Mouse (Mus musculus) megakaryocyte, embryonic 14.5 days (primary cell): ENCODE measurements around the gene Dhrs3.

Experiments used
- FLI1 ChIP-seq: IDR thresholded peaks from 2 replicates; pipeline ENCODE4 v1.6.1; 2012; ENCODE audit warnings: low read length, inconsistent platforms, mixed read lengths
- GATA1 ChIP-seq: IDR thresholded peaks from 3 replicates; pipeline ENCODE4 v1.6.1; 2012; ENCODE audit warnings: mixed read lengths, low read length, inconsistent platforms, borderline replicate concordance

DNA sequence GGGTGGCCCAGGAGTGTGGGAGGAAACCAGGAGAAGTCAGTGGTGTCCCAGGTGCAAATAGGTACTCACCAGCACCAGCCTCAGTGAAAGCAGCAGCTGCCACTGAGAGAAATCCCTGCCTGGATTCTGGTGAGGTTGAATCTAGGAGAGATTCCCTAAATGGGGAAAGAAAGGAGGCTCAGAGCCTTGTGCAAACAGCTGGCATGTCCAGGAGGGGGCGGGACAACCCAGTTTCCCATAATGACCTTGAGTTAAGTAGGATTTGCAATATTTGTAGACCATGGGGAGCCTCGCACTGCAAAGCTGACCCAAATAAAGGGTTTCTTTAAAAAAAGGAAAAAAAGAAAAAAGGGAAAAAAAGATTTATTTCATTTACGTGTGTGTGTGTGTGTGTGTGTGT lies 3.7 kb downstream of the Dhrs3 start:
- TF ChIP-seq FLI1 (no peak), GATA1 (no peak)
